22 mouse cellular contexts compared by ENCODE assay signal in the genomic region with DNA sequence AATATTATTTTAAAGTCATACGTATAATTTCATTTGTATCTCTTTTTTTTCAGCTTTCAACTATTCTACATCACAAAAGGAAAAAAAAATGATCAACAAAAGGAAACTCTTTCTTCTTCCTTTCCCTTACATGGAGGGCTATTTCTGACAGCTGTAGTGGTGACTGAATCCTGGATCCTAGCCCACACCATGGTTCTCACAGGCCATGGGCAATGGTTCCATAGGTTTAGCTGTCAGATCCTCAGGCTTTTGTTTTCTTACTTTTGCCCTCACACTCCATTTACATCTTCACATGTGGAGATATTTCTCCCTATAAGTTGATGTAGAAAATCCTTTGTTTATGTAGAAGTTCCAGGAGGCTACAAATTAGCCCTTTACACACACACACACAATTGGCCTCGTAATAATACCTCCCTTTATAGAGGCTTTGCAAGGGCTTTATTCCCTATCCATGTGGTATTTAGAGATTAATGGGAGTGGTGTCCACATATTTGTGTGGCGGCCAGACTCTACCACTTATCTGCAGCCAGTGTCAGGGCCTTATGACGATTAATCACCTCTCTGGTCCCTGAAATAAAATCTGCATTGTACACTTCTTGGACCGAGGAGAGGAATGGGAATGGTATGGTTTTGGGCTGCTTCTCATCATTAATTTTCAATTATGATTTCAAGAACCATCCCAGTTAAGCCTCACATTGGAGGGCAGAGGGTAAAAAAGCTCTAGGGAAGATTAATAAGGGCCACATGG.
DNase-seq lines count a peak whose midpoint lies in the region; ATAC-seq and TF ChIP-seq lines count a peak whose summit lies in the region.
"Had no signal": no experiment of that assay in that cellular context is flagged by ENCODE, and none has a peak within 500 bp of the region (broad histone marks: within the 10 kb centered on the region; RNA-seq: fewer than 3 reads in every experiment).

No protein-coding gene starts in this region.

- no peak for TF ChIP-seq POLR2A in limb, embryonic 14.5 days (IDR thresholded peaks at IDR 0.05; ENCODE audit: borderline replicate concordance, extremely low read depth, insufficient read depth, insufficient read length)

- WGBS in kidney, embryonic 15.5 days: 64% methylated on average over 5 of the region's 5 CpGs
- 58% methylated on average over 5 of the region's 5 CpGs for WGBS in limb, embryonic 13.5 days
- WGBS in limb, embryonic 10.5 days: 69% methylated on average over 5 of the region's 5 CpGs
- 55% methylated on average over 5 of the region's 5 CpGs for WGBS in limb, embryonic 14.5 days
- 79% methylated on average over 5 of the region's 5 CpGs for WGBS in forebrain, embryonic 11.5 days

- H3K36me3 ChIP-seq in kidney, embryonic 15.5 days: no peaks in the 10 kb centered on the region
- no peaks in the 10 kb centered on the region for H3K36me3 ChIP-seq in limb, embryonic 13.5 days
- no peaks in the 10 kb centered on the region for H3K36me3 ChIP-seq in limb, embryonic 10.5 days
- H3K36me3 ChIP-seq in limb, embryonic 14.5 days (ENCODE audit: control insufficient read depth, insufficient read depth, low read length): no peaks in the 10 kb centered on the region
- H3K36me3 ChIP-seq in forebrain, embryonic 11.5 days (ENCODE audit: control insufficient read depth, insufficient read depth, low read length): no peaks in the 10 kb centered on the region
- H3K36me3 ChIP-seq: embryonic facial prominence, embryonic 10.5 days; forebrain, embryonic 10.5 days; heart, embryonic 12.5 days; limb, embryonic 12.5 days; midbrain, embryonic 13.5 days had no signal

- H3K4me1 ChIP-seq in kidney, embryonic 15.5 days: no peaks in the 10 kb centered on the region
- H3K4me1 ChIP-seq in limb, embryonic 13.5 days: no peaks in the 10 kb centered on the region
- H3K4me1 ChIP-seq in limb, embryonic 10.5 days: no peaks in the 10 kb centered on the region
- H3K4me1 ChIP-seq in limb, embryonic 14.5 days (ENCODE audit: control insufficient read depth, insufficient read depth, low read length): no peaks in the 10 kb centered on the region
- no peaks in the 10 kb centered on the region for H3K4me1 ChIP-seq in forebrain, embryonic 11.5 days (replicated peaks; ENCODE audit: control insufficient read depth, insufficient read depth, low read length)
- H3K4me1 ChIP-seq: embryonic facial prominence, embryonic 10.5 days; heart, embryonic 12.5 days; limb, embryonic 12.5 days; megakaryocyte, embryonic 14.5 days; midbrain, embryonic 13.5 days had no signal

- no peak overlapping the region for H3K4me3 ChIP-seq in kidney, embryonic 15.5 days (replicated peaks)
- no peak overlapping the region for H3K4me3 ChIP-seq in limb, embryonic 13.5 days
- H3K4me3 ChIP-seq in limb, embryonic 10.5 days: no peak overlapping the region
- no peak overlapping the region for H3K4me3 ChIP-seq in limb, embryonic 14.5 days (replicated peaks; ENCODE audit: low read length)
- H3K4me3 ChIP-seq in forebrain, embryonic 11.5 days (ENCODE audit: low read depth, low read length): no peak overlapping the region
- H3K4me3 ChIP-seq: embryonic facial prominence, embryonic 10.5 days; forebrain, embryonic 10.5 days; heart, embryonic 12.5 days; limb, embryonic 12.5 days; megakaryocyte, embryonic 14.5 days; midbrain, embryonic 13.5 days had no signal

- ATAC-seq in kidney, embryonic 15.5 days (replicated peaks; ENCODE audit: low FRiP score): peak; percentile 77
- ATAC-seq in limb, embryonic 13.5 days (ENCODE audit: low FRiP score, low read depth): 0 out of 2 replicates have a peak, but pooled peaks have one; percentile 36
- ATAC-seq in limb, embryonic 14.5 days (ENCODE audit: low FRiP score, low read depth): peak; percentile 50; the same call in 1 of the 2 replicates
- ATAC-seq in forebrain, embryonic 11.5 days (replicated peaks; ENCODE audit: low FRiP score): no peak
- ATAC-seq: forebrain, postnatal 0 days; hindbrain, postnatal 0 days; midbrain, embryonic 13.5 days had no signal

- H3K9ac ChIP-seq in kidney, embryonic 15.5 days: no peak overlapping the region
- no peak overlapping the region for H3K9ac ChIP-seq in limb, embryonic 13.5 days
- H3K9ac ChIP-seq in limb, embryonic 14.5 days (ENCODE audit: low read depth, low read length, severe bottlenecking): no peak overlapping the region
- H3K9ac ChIP-seq in forebrain, embryonic 11.5 days (ENCODE audit: low read length): no peak overlapping the region
- H3K9ac ChIP-seq: forebrain, postnatal 0 days; heart, embryonic 12.5 days; limb, embryonic 12.5 days; liver, embryonic 14.5 days; midbrain, embryonic 13.5 days had no signal

- no peaks in the 10 kb centered on the region for H3K9me3 ChIP-seq in kidney, embryonic 15.5 days (replicated peaks)
- no peaks in the 10 kb centered on the region for H3K9me3 ChIP-seq in limb, embryonic 13.5 days
- no peaks in the 10 kb centered on the region for H3K9me3 ChIP-seq in limb, embryonic 10.5 days (replicated peaks)
- no peaks in the 10 kb centered on the region for H3K9me3 ChIP-seq in limb, embryonic 14.5 days (ENCODE audit: control insufficient read depth, low read length)
- no peaks in the 10 kb centered on the region for H3K9me3 ChIP-seq in forebrain, embryonic 11.5 days (ENCODE audit: control insufficient read depth, low read length)
- H3K9me3 ChIP-seq: embryonic facial prominence, embryonic 10.5 days; forebrain, embryonic 10.5 days; heart, embryonic 12.5 days; limb, embryonic 12.5 days; midbrain, embryonic 13.5 days had no signal

- H3K27me3 ChIP-seq in kidney, embryonic 15.5 days: no peaks in the 10 kb centered on the region
- H3K27me3 ChIP-seq in limb, embryonic 13.5 days: no peaks in the 10 kb centered on the region
- H3K27me3 ChIP-seq in limb, embryonic 10.5 days (ENCODE audit: low read depth, poor library complexity, severe bottlenecking): peaks cover 4% of the 10 kb centered on the region; the same call in 1 of the 2 replicates
- no peaks in the 10 kb centered on the region for H3K27me3 ChIP-seq in limb, embryonic 14.5 days (ENCODE audit: control insufficient read depth, insufficient read depth, low read length)
- no peaks in the 10 kb centered on the region for H3K27me3 ChIP-seq in forebrain, embryonic 11.5 days (ENCODE audit: control insufficient read depth, insufficient read depth, low read length)
- H3K27me3 ChIP-seq: heart, embryonic 12.5 days; megakaryocyte, embryonic 14.5 days had no signal

- no peak for DNase-seq in kidney, postnatal 25 days
- no peak for DNase-seq in limb, embryonic 10.5 days (ENCODE audit: low spot score)
- peak; percentile 47 for DNase-seq in fibroblast of lung, adult 2 months (ENCODE audit: low read depth)
- DNase-seq in limb, embryonic 14.5 days (ENCODE audit: low spot score): no peak
- DNase-seq in forebrain, embryonic 11.5 days (ENCODE audit: low spot score): no peak
- DNase-seq: adrenal gland, postnatal 36 days; cerebellum, adult 9-10 months; forebrain, postnatal 0 days; gastrocnemius, postnatal 25 days; heart, adult 18-20 months; heart, postnatal 10 days; lung, postnatal 36 days had no signal

- peak overlapping the region; percentile 58; the same call in 1 of the 2 replicates for H3K27ac ChIP-seq in kidney, embryonic 15.5 days
- H3K27ac ChIP-seq in limb, embryonic 13.5 days: no peak overlapping the region
- H3K27ac ChIP-seq in limb, embryonic 10.5 days: no peak overlapping the region
- no peak overlapping the region for H3K27ac ChIP-seq in limb, embryonic 14.5 days (replicated peaks; ENCODE audit: low read depth, low read length)
- H3K27ac ChIP-seq in forebrain, embryonic 11.5 days (ENCODE audit: low read depth, low read length): no peak overlapping the region
- H3K27ac ChIP-seq: embryonic facial prominence, embryonic 10.5 days; forebrain, embryonic 10.5 days; hindbrain, postnatal 0 days; limb, embryonic 12.5 days; liver, embryonic 14.5 days; midbrain, embryonic 13.5 days had no signal

- no peak overlapping the region for H3K4me2 ChIP-seq in kidney, embryonic 15.5 days
- H3K4me2 ChIP-seq in limb, embryonic 13.5 days (replicated peaks): no peak overlapping the region
- no peak overlapping the region for H3K4me2 ChIP-seq in limb, embryonic 14.5 days (replicated peaks; ENCODE audit: low read depth, low read length, severe bottlenecking)
- H3K4me2 ChIP-seq in forebrain, embryonic 11.5 days (ENCODE audit: low read depth, low read length, severe bottlenecking): no peak overlapping the region
- H3K4me2 ChIP-seq: heart, embryonic 12.5 days; limb, embryonic 12.5 days; midbrain, embryonic 13.5 days had no signal
